ENCODE assay signal across 10 mouse cellular contexts in genomic region chr5:66241894-66242293, GRCm38 (mm10). TPM values are rescaled to one million over a fixed set of nuclear protein-coding genes. Genes with fewer than 3 reads are reported as not detected.
DNase-seq lines count a peak whose midpoint lies in the region; ATAC-seq and TF ChIP-seq lines count a peak whose summit lies in the region.
"Had no signal": no experiment of that assay in that cellular context is flagged by ENCODE, and none has a peak within 500 bp of the region (broad histone marks: within the 10 kb centered on the region; RNA-seq: fewer than 3 reads in every experiment).

No protein-coding gene starts in this region.

- H3K4me3 ChIP-seq in kidney, embryonic 16.5 days (ENCODE audit: low read length): no peak overlapping the region
- no peak overlapping the region for H3K4me3 ChIP-seq in C2C12 (ENCODE audit: insufficient read depth, poor library complexity, severe bottlenecking)
- no peak overlapping the region for H3K4me3 ChIP-seq in embryonic facial prominence, embryonic 10.5 days
- no peak overlapping the region for H3K4me3 ChIP-seq in midbrain, embryonic 16.5 days (ENCODE audit: low read depth, low read length)
- H3K4me3 ChIP-seq: limb, embryonic 12.5 days; midbrain, embryonic 15.5 days had no signal

- no peaks in the 10 kb centered on the region for H3K79me3 ChIP-seq in C2C12 (ENCODE audit: low read depth)

- H3K4me1 ChIP-seq in kidney, embryonic 16.5 days (ENCODE audit: insufficient read depth, low read length): no peaks in the 10 kb centered on the region
- peaks cover 8% of the 10 kb centered on the region for H3K4me1 ChIP-seq in embryonic facial prominence, embryonic 10.5 days
- peaks cover 12% of the 10 kb centered on the region for H3K4me1 ChIP-seq in midbrain, embryonic 16.5 days (ENCODE audit: control insufficient read depth, insufficient read depth, low read length)
- H3K4me1 ChIP-seq: limb, embryonic 12.5 days had no signal

- DNase-seq in kidney, adult 9 months: peak; percentile 45
- peak; percentile 55 for DNase-seq in R1 (ENCODE audit: low read depth, low spot score)
- DNase-seq in lung, postnatal 25 days (ENCODE audit: low spot score): peak; percentile 12
- no peak for DNase-seq in embryonic facial prominence, embryonic 10.5 days (ENCODE audit: low spot score)

- H3K79me2 ChIP-seq in C2C12 (ENCODE audit: control insufficient read depth, insufficient read depth): no peaks in the 10 kb centered on the region

- H3K27me3 ChIP-seq in kidney, embryonic 16.5 days (ENCODE audit: insufficient read depth, low read length): no peaks in the 10 kb centered on the region
- H3K27me3 ChIP-seq in C2C12 (ENCODE audit: control insufficient read depth, insufficient read depth, insufficient read length): no peaks in the 10 kb centered on the region
- no peaks in the 10 kb centered on the region for H3K27me3 ChIP-seq in embryonic facial prominence, embryonic 10.5 days (replicated peaks; ENCODE audit: low read depth, poor library complexity, severe bottlenecking)
- no peaks in the 10 kb centered on the region for H3K27me3 ChIP-seq in midbrain, embryonic 16.5 days (ENCODE audit: control insufficient read depth, insufficient read depth, low read depth, low read length)
- H3K27me3 ChIP-seq: limb, embryonic 12.5 days; midbrain, embryonic 15.5 days had no signal

- H3K27ac ChIP-seq in kidney, embryonic 16.5 days (ENCODE audit: low read length): no peak overlapping the region
- H3K27ac ChIP-seq in embryonic facial prominence, embryonic 10.5 days (replicated peaks): no peak overlapping the region
- H3K27ac ChIP-seq in midbrain, embryonic 16.5 days (ENCODE audit: low read length): no peak overlapping the region
- H3K27ac ChIP-seq: limb, embryonic 12.5 days; midbrain, embryonic 15.5 days had no signal

- ATAC-seq in kidney, embryonic 16.5 days (ENCODE audit: low FRiP score, low TSS enrichment): no peak
- no peak for ATAC-seq in midbrain, embryonic 16.5 days
- no peak; the same call in 1 of the 2 replicates for ATAC-seq in monocyte, adult 5-6 weeks (replicated peaks; ENCODE audit: insufficient number of reproducible peaks, low FRiP score, low TSS enrichment, poor library complexity, severe bottlenecking)
- ATAC-seq: midbrain, embryonic 15.5 days had no signal

- peak; percentile 24 for TF ChIP-seq CTCF in C2C12 (IDR thresholded peaks at IDR 0.05; ENCODE audit: control insufficient read depth, insufficient read depth, insufficient read length)

- H3ac ChIP-seq in C2C12 (ENCODE audit: control insufficient read depth, insufficient read length, low read depth): no peak overlapping the region

- H3K36me3 ChIP-seq in kidney, embryonic 16.5 days (ENCODE audit: insufficient read depth, low read length): no peaks in the 10 kb centered on the region
- no peaks in the 10 kb centered on the region for H3K36me3 ChIP-seq in C2C12 (ENCODE audit: control insufficient read depth, insufficient read depth)
- no peaks in the 10 kb centered on the region for H3K36me3 ChIP-seq in embryonic facial prominence, embryonic 10.5 days (replicated peaks)
- no peaks in the 10 kb centered on the region for H3K36me3 ChIP-seq in midbrain, embryonic 16.5 days (ENCODE audit: control insufficient read depth, insufficient read depth, low read length)
- H3K36me3 ChIP-seq: limb, embryonic 12.5 days; midbrain, embryonic 15.5 days had no signal

- no peak overlapping the region for H3K4me2 ChIP-seq in kidney, embryonic 16.5 days (replicated peaks; ENCODE audit: low read depth, low read length)
- no peak overlapping the region for H3K4me2 ChIP-seq in midbrain, embryonic 16.5 days (ENCODE audit: low read length)
- H3K4me2 ChIP-seq: limb, embryonic 12.5 days; midbrain, embryonic 15.5 days had no signal

- H3K9ac ChIP-seq in kidney, embryonic 16.5 days (replicated peaks; ENCODE audit: low read length): no peak overlapping the region
- no peak overlapping the region for H3K9ac ChIP-seq in midbrain, embryonic 16.5 days (ENCODE audit: low read depth, low read length)
- H3K9ac ChIP-seq: limb, embryonic 12.5 days; midbrain, embryonic 15.5 days had no signal

- no peaks in the 10 kb centered on the region for H3K9me3 ChIP-seq in kidney, embryonic 16.5 days (ENCODE audit: low read length)
- no peaks in the 10 kb centered on the region for H3K9me3 ChIP-seq in embryonic facial prominence, embryonic 10.5 days
- no peaks in the 10 kb centered on the region for H3K9me3 ChIP-seq in midbrain, embryonic 16.5 days (replicated peaks; ENCODE audit: control insufficient read depth, low read length, poor library complexity, severe bottlenecking)
- H3K9me3 ChIP-seq: limb, embryonic 12.5 days; midbrain, embryonic 15.5 days had no signal

TF ChIP-seq in C2C12, 6 proteins besides CTCF, POLR2A, EP300 and RAD21:
- TF ChIP-seq MYOG (IDR thresholded peaks at IDR 0.05; ENCODE audit: control insufficient read depth, extremely low read depth, insufficient read length) (no peak), MAX (IDR thresholded peaks at IDR 0.05) (no peak), FOSL1 (IDR thresholded peaks at IDR 0.05; ENCODE audit: insufficient read depth, low read length, poor library complexity, severe bottlenecking) (no peak), MYOD1 (IDR thresholded peaks at IDR 0.05; ENCODE audit: control insufficient read depth, insufficient read length, low read depth) (no peak), USF1 (IDR thresholded peaks at IDR 0.05; ENCODE audit: low read depth) (no peak), CEBPB (IDR thresholded peaks at IDR 0.05; ENCODE audit: low read depth) (no peak)

RNA-seq across cellular contexts. Expression of gene Nsun7, which starts 17.8 kb away (rescaled TPM):
- polyA plus RNA-seq in kidney, embryonic 16.5 days (2015; fragmentation: Nextera tagmentation; extraction: Ambion mirVana): 0.24 and 0.69 TPM in 2 replicates
- 0.02 TPM for polyA plus RNA-seq in C2C12 (2012; fragmentation: generic; extraction: Trizol)
- polyA plus RNA-seq in embryonic facial prominence, embryonic 10.5 days (2016; fragmentation: Nextera tagmentation; extraction: Ambion mirVana): 0.44 and 0.49 TPM in 2 replicates
- polyA plus RNA-seq in midbrain, embryonic 16.5 days (2015; fragmentation: Nextera tagmentation; extraction: Ambion mirVana): 2.6 and 2.9 TPM in 2 replicates
- not detected in 3 replicates for total RNA-seq in monocyte, adult 5-6 weeks (2017)
